In the genomic region with DNA sequence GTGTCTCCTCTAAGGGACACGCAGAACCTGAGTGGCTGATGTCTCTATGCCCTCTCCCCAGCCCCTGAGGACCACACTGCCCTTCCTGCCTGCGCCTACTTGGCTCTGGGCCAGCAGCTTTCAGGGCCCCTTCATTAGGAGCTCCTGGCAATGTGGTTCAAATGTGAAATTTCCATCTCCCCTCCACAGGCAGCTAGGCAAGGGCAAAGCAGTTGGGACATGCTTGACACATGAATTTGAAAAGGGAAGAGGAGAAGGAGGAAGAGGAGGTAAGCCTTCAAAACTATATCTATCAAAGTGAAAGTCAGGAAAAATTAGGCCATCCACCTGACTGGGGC, we compare ENCODE assay signal across 9 mouse cellular contexts.
DNase-seq lines count a peak whose midpoint lies in the region; ATAC-seq and TF ChIP-seq lines count a peak whose summit lies in the region.
"Had no signal": no experiment of that assay in that cellular context is flagged by ENCODE, and none has a peak within 500 bp of the region (broad histone marks: within the 10 kb centered on the region; RNA-seq: fewer than 3 reads in every experiment).

No protein-coding gene starts in this region.

- no peaks in the 10 kb centered on the region for H3K36me3 ChIP-seq in lung, embryonic 14.5 days (ENCODE audit: insufficient read depth)

- DNase-seq in cerebellum, postnatal 10 days, result peak; percentile 51 to 59
- no peak for DNase-seq in cerebellum, adult 18-20 months
- DNase-seq in lung, embryonic 14.5 days, result peak; percentile 48
- no peak for DNase-seq in lung, postnatal 4 days
- no peak for DNase-seq in T-cell, adult 2 months (ENCODE audit: low spot score)

- H3K9ac ChIP-seq in lung, embryonic 14.5 days, result no peak overlapping the region

- H3K4me2 ChIP-seq in lung, embryonic 14.5 days, result peak overlapping the region; percentile 13; the same call in 1 of the 2 replicates

- H3K27ac ChIP-seq in lung, embryonic 14.5 days (ENCODE audit: low read depth), result no peak overlapping the region

- ATAC-seq in lung, embryonic 14.5 days (ENCODE audit: insufficient read depth), result no peak
- peak; percentile 49; the same call in 1 of the 2 replicates for ATAC-seq in erythroblast, adult 5-6 weeks (replicated peaks; ENCODE audit: low FRiP score, poor library complexity, severe bottlenecking)
- peak; percentile 23; the same call in 1 of the 2 replicates for ATAC-seq in megakaryocyte, adult 5-6 weeks (ENCODE audit: poor library complexity, severe bottlenecking)
- no peak for ATAC-seq in megakaryocyte-erythroid progenitor cell, adult 5-6 weeks (replicated peaks; ENCODE audit: low FRiP score, low TSS enrichment, poor library complexity, severe bottlenecking)

- peaks cover 3% of the 10 kb centered on the region; the same call in 1 of the 2 replicates for H3K4me1 ChIP-seq in lung, embryonic 14.5 days (ENCODE audit: insufficient read depth)

- no peak for TF ChIP-seq CTCF in lung, embryonic 14.5 days (IDR thresholded peaks at IDR 0.05; ENCODE audit: low read depth)

- no peak overlapping the region for H3K4me3 ChIP-seq in lung, embryonic 14.5 days (ENCODE audit: low read depth, low read length)
- H3K4me3 ChIP-seq: erythroblast, embryonic 14.5 days had no signal

- 25% methylated on average over 2 of the region's 2 CpGs for WGBS in lung, embryonic 14.5 days

- H3K9me3 ChIP-seq in lung, embryonic 14.5 days (ENCODE audit: low read depth, low read length), result no peaks in the 10 kb centered on the region

- H3K27me3 ChIP-seq in lung, embryonic 14.5 days (ENCODE audit: insufficient read depth, low read length), result no peaks in the 10 kb centered on the region

Comparison
In these comparisons a context has a peak if more than half of its experiments do, and no peak if none do; other contexts are left out.
1. DNase-seq: peak in cerebellum, postnatal 10 days (2 of 2) and lung, embryonic 14.5 days (single experiment); none in cerebellum, adult 18-20 months (0 of 2), lung, postnatal 4 days (0 of 2) and T-cell, adult 2 months (single experiment).
2. ATAC-seq: peak in erythroblast, adult 5-6 weeks (single experiment) and megakaryocyte, adult 5-6 weeks (single experiment); none in lung, embryonic 14.5 days (single experiment) and megakaryocyte-erythroid progenitor cell, adult 5-6 weeks (single experiment).